ENCODE assay signal across 7 mouse cellular contexts in genomic region chr4:150909451-150910156, GRCm38 (mm10). TPM values are rescaled to one million over a fixed set of nuclear protein-coding genes. Genes with fewer than 3 reads are reported as not detected.
A peak's percentile ranks its signal among the peaks of the same experiment; 100 is the strongest.
DNase-seq lines count a peak whose midpoint lies in the region; ATAC-seq lines count a peak whose summit lies in the region.

No protein-coding gene starts in this region.

- no peaks in the 10 kb centered on the region for H3K27me3 ChIP-seq in embryonic facial prominence, embryonic 11.5 days (ENCODE audit: control insufficient read depth, insufficient read depth, low read length)
- H3K27me3 ChIP-seq in limb, embryonic 11.5 days (ENCODE audit: control insufficient read depth, insufficient read depth, low read length) = no peaks in the 10 kb centered on the region
- no peaks in the 10 kb centered on the region for H3K27me3 ChIP-seq in midbrain, embryonic 14.5 days (ENCODE audit: control insufficient read depth, insufficient read depth, low read length)

- no peaks in the 10 kb centered on the region for H3K9me3 ChIP-seq in embryonic facial prominence, embryonic 11.5 days (replicated peaks; ENCODE audit: control insufficient read depth, low read length)
- H3K9me3 ChIP-seq in limb, embryonic 11.5 days (ENCODE audit: control insufficient read depth, low read length) = no peaks in the 10 kb centered on the region
- no peaks in the 10 kb centered on the region for H3K9me3 ChIP-seq in midbrain, embryonic 14.5 days (ENCODE audit: control insufficient read depth, low read length)

- no peaks in the 10 kb centered on the region for H3K36me3 ChIP-seq in embryonic facial prominence, embryonic 11.5 days (replicated peaks; ENCODE audit: control insufficient read depth, insufficient read depth, low read depth, low read length)
- H3K36me3 ChIP-seq in limb, embryonic 11.5 days (ENCODE audit: control insufficient read depth, insufficient read depth, low read length) = peaks cover 8% of the 10 kb centered on the region; the same call in 1 of the 2 replicates
- peaks cover 23% of the 10 kb centered on the region for H3K36me3 ChIP-seq in midbrain, embryonic 14.5 days (ENCODE audit: control insufficient read depth, insufficient read depth, low read length)

- H3K4me1 ChIP-seq in embryonic facial prominence, embryonic 11.5 days (ENCODE audit: control insufficient read depth, insufficient read depth, low read length) = no peaks in the 10 kb centered on the region
- H3K4me1 ChIP-seq in limb, embryonic 11.5 days (ENCODE audit: control insufficient read depth, insufficient read depth, low read length) = peaks cover 3% of the 10 kb centered on the region; the same call in 1 of the 2 replicates
- peaks cover 4% of the 10 kb centered on the region; the same call in 1 of the 2 replicates for H3K4me1 ChIP-seq in midbrain, embryonic 14.5 days (ENCODE audit: control insufficient read depth, insufficient read depth, low read length)

- peak overlapping the region; percentile 90 for H3K4me3 ChIP-seq in embryonic facial prominence, embryonic 11.5 days (ENCODE audit: low read depth, low read length)
- H3K4me3 ChIP-seq in limb, embryonic 11.5 days (ENCODE audit: low read depth, low read length) = peak overlapping the region; percentile 93
- H3K4me3 ChIP-seq in midbrain, embryonic 14.5 days (replicated peaks; ENCODE audit: low read depth, low read length) = peak overlapping the region; percentile 90

- peak; percentile 93 for ATAC-seq in embryonic facial prominence, embryonic 11.5 days (replicated peaks; ENCODE audit: insufficient number of reproducible peaks, low FRiP score, low TSS enrichment, low read depth)
- peak; percentile 88 for ATAC-seq in limb, embryonic 11.5 days (ENCODE audit: insufficient number of reproducible peaks, low FRiP score, low TSS enrichment, low read depth)
- ATAC-seq in midbrain, embryonic 14.5 days (ENCODE audit: low FRiP score, low TSS enrichment) = peak; percentile 93

- DNase-seq in adrenal gland, postnatal 14 days = peak; percentile 100
- peak; percentile 99 for DNase-seq in embryonic facial prominence, embryonic 11.5 days (ENCODE audit: low spot score)
- DNase-seq in heart, adult 11 months = peak; percentile 100
- DNase-seq in kidney, adult 18-20 months = peak; percentile 96
- DNase-seq in limb, embryonic 11.5 days (ENCODE audit: low spot score) = peak; percentile 100
- peak; percentile 100 for DNase-seq in midbrain, embryonic 14.5 days
- peak; percentile 98 for DNase-seq in spleen, adult 18-20 months

- peak overlapping the region; percentile 68 for H3K27ac ChIP-seq in embryonic facial prominence, embryonic 11.5 days (replicated peaks; ENCODE audit: low read depth, low read length)
- H3K27ac ChIP-seq in limb, embryonic 11.5 days (replicated peaks; ENCODE audit: low read depth, low read length) = peak overlapping the region; percentile 81
- peak overlapping the region; percentile 80 for H3K27ac ChIP-seq in midbrain, embryonic 14.5 days (replicated peaks; ENCODE audit: low read depth, low read length)

- peak overlapping the region; percentile 70 for H3K4me2 ChIP-seq in embryonic facial prominence, embryonic 11.5 days (ENCODE audit: low read depth, low read length)
- H3K4me2 ChIP-seq in limb, embryonic 11.5 days (ENCODE audit: low read depth, severe bottlenecking) = peak overlapping the region; percentile 52
- H3K4me2 ChIP-seq in midbrain, embryonic 14.5 days (ENCODE audit: low read length) = peak overlapping the region; percentile 83

- H3K9ac ChIP-seq in embryonic facial prominence, embryonic 11.5 days (replicated peaks; ENCODE audit: low read length) = peak overlapping the region; percentile 88
- peak overlapping the region; percentile 87 for H3K9ac ChIP-seq in limb, embryonic 11.5 days (ENCODE audit: low read length)
- H3K9ac ChIP-seq in midbrain, embryonic 14.5 days (replicated peaks; ENCODE audit: low read length) = peak overlapping the region; percentile 86

- under 1% methylated on average over 52 of the region's 56 CpGs for WGBS in embryonic facial prominence, embryonic 11.5 days
- WGBS in limb, embryonic 11.5 days = under 1% methylated on average over 41 of the region's 56 CpGs
- under 1% methylated on average over 56 of the region's 56 CpGs for WGBS in midbrain, embryonic 14.5 days

RNA-seq across cellular contexts. Expression of gene Park7, which starts 4.6 kb away (rescaled TPM):
- 251 and 259 TPM in 2 replicates for total RNA-seq in adrenal gland, postnatal 14 days (2021)
- polyA plus RNA-seq in embryonic facial prominence, embryonic 11.5 days (2014; fragmentation: Nextera tagmentation; extraction: Ambion mirVana) = 443 and 467 TPM in 2 replicates
- polyA plus RNA-seq in limb, embryonic 11.5 days (2014; fragmentation: Nextera tagmentation; extraction: Ambion mirVana) = 486 and 501 TPM in 2 replicates
- 367 and 400 TPM in 2 replicates for polyA plus RNA-seq in midbrain, embryonic 14.5 days (2014; fragmentation: Nextera tagmentation; extraction: Ambion mirVana)

RNA-seq across cellular contexts. Expression of gene Tnfrsf9, which starts 4.8 kb away (rescaled TPM):
- total RNA-seq in adrenal gland, postnatal 14 days (2021) = 0.15 and 0.60 TPM in 2 replicates
- polyA plus RNA-seq in embryonic facial prominence, embryonic 11.5 days (2014; fragmentation: Nextera tagmentation; extraction: Ambion mirVana) = 0.24 and 0.36 TPM in 2 replicates
- polyA plus RNA-seq in limb, embryonic 11.5 days (2014; fragmentation: Nextera tagmentation; extraction: Ambion mirVana) = 0.69 and 0.72 TPM in 2 replicates
- 0.13 TPM in 1 of 2 replicates, not detected in the other for polyA plus RNA-seq in midbrain, embryonic 14.5 days (2014; fragmentation: Nextera tagmentation; extraction: Ambion mirVana)

RNA-seq across cellular contexts. Expression of gene Errfi1, which starts 55.9 kb away (rescaled TPM):
- total RNA-seq in adrenal gland, postnatal 14 days (2021) = 56.6 and 115 TPM in 2 replicates
- 30.7 and 31.8 TPM in 2 replicates for polyA plus RNA-seq in embryonic facial prominence, embryonic 11.5 days (2014; fragmentation: Nextera tagmentation; extraction: Ambion mirVana)
- 33.2 and 34.7 TPM in 2 replicates for polyA plus RNA-seq in limb, embryonic 11.5 days (2014; fragmentation: Nextera tagmentation; extraction: Ambion mirVana)
- polyA plus RNA-seq in midbrain, embryonic 14.5 days (2014; fragmentation: Nextera tagmentation; extraction: Ambion mirVana) = 20.1 and 25.3 TPM in 2 replicates

Comparison
In these comparisons a context has a peak if more than half of its experiments do, and no peak if none do; other contexts are left out.
1. Peak in every context shown above with its lines: DNase-seq, ATAC-seq, H3K4me3 ChIP-seq and H3K27ac ChIP-seq.